Mouse (Mus musculus) megakaryocyte progenitor cell, adult 5-6 weeks (primary cell): ENCODE measurements around the gene Taok1. TPM values are rescaled to one million over a fixed set of nuclear protein-coding genes. Genes with fewer than 3 reads are reported as not detected.
A peak's percentile ranks its signal among the peaks of the same experiment; 100 is the strongest.
"Not testable (repeated sequence)": the region's sequence is repeated elsewhere in the genome, so short reads cannot be mapped to it uniquely, and the experiment has no call there.

Experiments used
- ATAC-seq: replicated peaks from 2 replicates; pipeline ENCODE4 v1.8.0; 2016; ENCODE audit warnings: mild to moderate bottlenecking, moderate TSS enrichment, inconsistent platforms; ENCODE audit not compliant: poor library complexity
- total RNA-seq, 2 experiments: library from RNA; stranded (forward) in 1 of 2; stranded (reverse) in 1 of 2; fragments of 157-497, 149-512 nt in 1 of 2; fragments of 200-1000 nt in 1 of 2; gene quantifications; 2 replicates each; pipeline versions ENCODE4 v1.2.3 to v1.2.4; 2015 to 2017

Gene Taok1
- total RNA-seq (2015) = 30.5 and 31.8 TPM in 2 replicates
- total RNA-seq (2017) = 30.3 and 37.8 TPM in 2 replicates

- ATAC-seq = peak; percentile 98
Observed at GRCm38 (mm10) chr11:77607538-77608455, at the start of gene Taok1. Taok1 (minus strand) TSS chr11:77607815.

DNA sequence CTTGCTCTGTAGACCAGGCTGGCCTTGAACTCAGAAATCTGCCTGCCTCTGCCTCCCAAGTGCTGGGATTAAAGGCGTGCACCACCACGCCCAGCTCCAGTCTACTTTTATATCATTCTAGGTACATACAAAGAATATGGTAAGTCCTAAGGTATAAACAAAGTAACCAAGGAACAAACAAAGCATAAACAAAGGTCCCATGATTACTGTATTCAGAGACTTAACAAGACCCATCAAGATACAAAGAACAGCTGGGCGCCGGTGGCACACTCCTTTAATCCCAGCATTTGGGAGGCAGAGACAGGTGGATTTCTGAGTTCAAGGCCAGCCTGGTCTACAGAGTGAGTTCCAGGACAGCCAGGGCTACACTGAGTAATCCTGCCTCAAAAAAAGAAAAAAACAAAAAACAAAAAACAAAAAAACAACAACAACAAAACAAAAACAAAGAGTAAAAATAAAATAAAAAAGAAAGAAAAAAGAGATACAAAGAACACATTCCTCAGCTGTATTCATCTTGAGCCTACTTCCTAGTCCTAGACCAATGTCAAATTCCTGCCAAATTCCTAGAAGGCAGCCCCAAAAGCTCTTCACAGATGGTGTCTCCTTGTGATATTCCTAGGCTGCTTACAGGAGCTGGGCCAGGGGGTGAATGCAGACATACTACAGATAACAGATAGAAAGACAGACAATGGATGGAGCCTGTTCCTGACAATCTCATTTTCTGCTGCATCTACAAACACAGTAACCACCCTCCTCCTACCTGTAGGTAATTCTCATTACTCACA is 46.0 kb upstream of the Taok1 start:
- ATAC-seq = not testable (repeated sequence)

GRCm38 (mm10) chr11:77652484-77652883 is 44.9 kb upstream of the Taok1 start:
- no peak for ATAC-seq

DNA sequence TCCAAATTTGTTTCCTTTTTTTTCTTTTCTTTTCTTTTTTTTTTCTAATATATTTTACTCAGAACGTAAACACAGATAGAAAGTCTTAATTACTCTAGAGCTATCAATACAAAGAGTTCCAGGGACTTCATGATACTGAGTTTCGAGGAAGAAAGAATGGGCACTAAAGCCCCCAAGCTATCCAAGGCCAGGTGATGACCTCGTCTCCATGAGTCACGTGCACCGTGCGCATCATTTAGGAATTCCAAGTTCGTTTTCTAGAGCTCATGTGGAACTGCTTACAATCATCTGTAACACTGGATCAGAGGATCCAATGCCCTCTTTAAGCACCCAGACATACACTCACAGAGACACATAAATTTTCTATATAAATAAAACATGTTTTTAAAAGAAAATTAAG is 41.3 kb upstream of the Taok1 start:
- no peak for ATAC-seq

GRCm38 (mm10) chr11:77645481-77645880 is 37.9 kb upstream of the Taok1 start:
- no peak for ATAC-seq

GRCm38 (mm10) chr11:77641390-77641789 is 33.8 kb upstream of the Taok1 start:
- no peak for ATAC-seq

DNA sequence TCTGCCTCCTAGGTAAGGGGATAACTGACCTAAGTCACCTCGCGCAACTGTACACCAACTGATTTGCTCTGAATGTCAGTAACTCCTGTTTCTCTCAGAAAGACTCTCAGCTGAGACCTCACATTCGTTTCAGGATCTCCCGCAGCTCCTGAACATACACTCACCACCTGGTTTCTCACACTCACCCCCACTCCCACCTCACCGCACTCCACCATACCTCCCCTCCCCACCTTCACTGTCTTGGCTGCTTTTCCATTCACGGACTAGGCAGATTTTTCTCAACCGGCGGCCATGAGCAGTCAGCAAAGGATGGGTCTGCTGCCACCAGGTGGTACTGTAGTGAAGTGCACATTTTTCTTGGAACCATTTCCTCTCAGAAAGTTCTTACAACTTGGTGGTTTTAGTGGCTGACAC is 22.6 kb upstream of the Taok1 start:
- peak; percentile 87 for ATAC-seq

DNA sequence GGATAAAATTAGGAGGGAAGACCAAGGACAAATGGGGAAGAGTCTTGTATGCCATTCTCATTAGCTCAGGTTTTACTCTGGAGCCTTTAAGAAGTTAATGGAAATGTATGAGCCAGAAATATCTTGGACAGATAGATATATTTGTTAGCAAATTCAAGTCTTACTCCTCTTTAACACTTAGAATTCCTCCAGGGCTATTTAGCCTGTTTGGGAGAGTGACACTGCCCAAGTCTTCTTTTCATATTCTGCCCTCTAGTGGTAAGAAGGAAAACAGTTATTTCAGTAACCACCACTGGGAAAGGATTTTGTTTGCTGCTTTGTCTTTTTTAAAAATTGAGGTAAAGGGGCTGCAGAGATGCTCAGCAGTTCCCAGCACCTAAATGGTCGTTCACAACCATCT is 21.9 kb upstream of the Taok1 start:
- ATAC-seq = peak; percentile 49

DNA sequence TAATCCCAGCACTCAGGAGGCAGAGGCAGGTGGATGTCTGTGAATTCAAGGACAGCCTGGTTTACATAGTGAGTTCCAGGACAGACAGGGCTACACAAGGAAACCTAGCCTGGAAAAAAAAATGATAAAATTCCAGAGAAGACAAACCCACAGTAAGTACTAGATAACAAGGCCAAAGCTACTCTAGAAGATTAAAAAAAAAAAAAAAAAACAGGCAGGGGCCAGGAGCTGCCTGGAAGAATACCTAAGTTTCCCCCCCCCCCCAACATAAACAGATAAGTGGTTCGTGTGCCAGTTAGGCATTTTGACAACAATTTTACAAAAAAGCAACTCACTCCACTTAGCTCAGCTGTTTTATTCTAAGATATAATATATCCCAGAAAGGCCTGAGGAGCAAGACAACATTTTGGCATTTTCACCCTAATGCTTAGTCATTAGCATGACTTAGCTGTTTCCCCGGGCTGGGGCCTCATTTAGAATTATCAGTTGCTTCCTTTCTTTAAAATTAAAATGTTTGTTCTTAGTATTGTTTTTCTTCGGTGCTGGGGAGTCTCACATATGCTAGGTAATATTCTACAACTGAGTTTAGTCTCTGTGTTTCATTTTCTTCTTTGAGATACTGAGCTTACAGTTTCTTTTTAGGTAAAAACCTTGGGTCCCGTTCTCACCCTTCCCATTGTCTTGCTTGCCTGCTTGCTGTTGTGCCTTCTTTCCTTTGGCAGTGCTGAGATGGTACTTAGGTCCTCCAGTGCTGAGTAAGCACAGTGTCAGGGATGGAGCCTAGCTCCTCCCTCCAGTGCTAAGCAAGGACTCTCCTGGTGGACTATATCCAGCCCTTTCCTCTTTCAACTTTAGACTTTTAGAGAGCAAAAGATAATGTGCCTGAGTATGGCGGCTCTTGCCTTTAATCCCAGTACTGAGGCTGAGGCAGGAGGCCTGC is 19.3 kb upstream of the Taok1 start:
- no peak for ATAC-seq

DNA sequence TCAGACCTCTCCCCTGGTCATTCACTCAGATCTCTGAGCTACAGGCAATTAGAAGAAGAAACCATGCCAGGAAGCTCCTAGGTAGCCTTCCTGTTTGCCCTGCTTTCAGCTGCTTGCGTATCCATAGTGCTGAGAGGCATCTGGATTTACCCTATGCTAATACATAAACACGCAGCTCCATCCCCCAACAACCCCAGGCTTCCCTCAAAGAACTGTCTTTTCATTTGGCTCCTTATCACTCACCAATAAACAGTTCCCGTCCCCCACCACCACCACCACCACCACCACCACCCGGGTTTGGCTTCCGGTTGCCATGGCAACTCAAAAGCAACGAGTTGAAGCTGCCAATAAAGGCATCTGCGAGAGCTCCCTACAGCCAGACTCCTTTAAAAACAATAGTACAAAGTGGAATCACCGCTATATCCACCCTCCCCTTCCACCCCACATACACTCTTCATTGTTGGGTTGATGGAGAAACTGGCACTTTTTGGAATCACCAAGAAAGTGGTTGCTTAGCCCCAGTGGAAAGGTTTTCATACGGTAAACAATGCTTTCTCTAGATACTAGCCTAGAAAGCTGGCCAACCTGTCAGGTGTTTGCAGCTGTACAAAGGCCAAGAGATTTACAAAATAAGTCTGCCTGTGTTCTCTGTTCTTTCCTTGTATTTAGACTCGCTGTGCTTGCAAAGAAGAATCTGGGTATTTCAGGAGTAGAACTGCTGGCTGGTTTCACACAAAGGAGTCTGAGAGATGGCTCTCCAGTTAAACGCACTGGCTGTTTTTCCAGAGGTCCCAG is 17.6 kb upstream of the Taok1 start:
- peak; percentile 54 for ATAC-seq

- peak; percentile 35; the same call in 1 of the 2 replicates for ATAC-seq
Observed at GRCm38 (mm10) chr11:77624441-77625060, 16.9 kb upstream of the Taok1 start.

DNA sequence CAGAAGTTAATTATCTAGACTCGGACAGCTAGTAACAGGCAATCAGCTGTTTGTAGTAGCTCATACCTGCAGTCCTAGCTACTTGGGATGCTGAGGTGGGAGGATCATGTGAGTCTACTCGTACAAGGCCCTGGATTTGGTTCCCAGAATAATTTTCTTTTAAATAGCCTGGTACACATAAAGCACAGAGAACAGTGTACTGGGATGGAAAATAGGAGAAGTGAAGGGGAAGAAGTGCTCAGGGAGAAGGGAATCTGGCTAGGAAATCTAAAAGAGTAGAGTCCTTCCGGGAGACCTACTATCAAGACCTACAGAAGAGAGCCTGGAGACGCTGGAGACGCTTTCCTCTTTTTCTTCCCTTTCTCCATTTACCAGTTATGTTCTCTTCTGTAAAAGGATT is 16.4 kb upstream of the Taok1 start:
- no peak for ATAC-seq

DNA sequence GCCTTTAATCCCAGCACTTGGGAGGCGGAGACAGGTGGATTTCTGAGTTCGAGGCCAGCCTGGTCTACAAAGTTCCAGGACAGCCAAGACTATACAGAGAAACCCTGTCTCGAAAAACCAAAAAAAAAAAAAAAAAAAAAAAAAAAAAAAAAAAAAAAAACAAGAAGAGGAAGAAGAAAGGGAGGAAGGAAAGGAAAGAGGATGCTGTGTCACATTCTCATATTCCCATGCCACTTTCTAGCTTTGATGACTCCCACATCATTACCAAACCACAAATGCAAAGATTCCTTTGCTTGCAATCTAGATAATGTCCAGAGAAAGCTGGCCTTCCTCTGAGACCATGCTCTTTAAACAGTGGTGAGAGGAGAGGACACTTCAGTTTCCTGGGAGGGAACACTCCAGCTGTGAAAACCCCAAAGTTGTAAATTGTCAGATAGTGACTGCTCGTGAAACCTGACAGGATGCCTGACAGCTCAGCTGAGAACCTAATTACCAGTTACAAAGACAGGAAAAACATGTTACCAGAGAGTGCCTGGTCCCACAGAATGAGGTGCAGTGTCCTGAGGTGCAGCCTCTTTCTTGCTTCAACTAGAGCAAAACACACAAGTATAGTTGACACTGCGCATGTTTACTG is 14.4 kb upstream of the Taok1 start:
- 0 out of 2 replicates have a peak, but pooled peaks have one; percentile 17 for ATAC-seq

GRCm38 (mm10) chr11:77615084-77615624 is 7.5 kb upstream of the Taok1 start:
- ATAC-seq = no peak

GRCm38 (mm10) chr11:77606835-77607537 is 629 bp downstream of the Taok1 start:
- ATAC-seq = peak; percentile 44

GRCm38 (mm10) chr11:77606469-77606834 is 1.2 kb downstream of the Taok1 start:
- no peak for ATAC-seq

DNA sequence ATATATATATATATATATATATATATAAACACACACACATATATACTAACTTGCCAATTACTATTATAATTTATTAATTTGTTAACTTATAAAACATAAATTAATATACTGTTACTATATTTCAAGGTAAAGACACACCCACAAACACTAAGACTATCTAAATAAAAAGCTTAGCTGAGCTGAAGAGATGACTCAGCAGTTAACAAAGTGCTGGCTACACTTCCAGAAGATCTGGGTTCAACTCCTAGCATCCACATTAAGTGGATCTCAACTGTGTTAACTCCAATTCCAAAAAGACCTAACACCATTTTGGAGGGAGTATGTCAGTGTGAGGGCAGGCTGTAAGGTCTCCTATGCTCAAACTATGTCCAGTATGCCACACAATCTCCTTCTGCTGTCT is 10.3 kb downstream of the Taok1 start:
- ATAC-seq = no peak

- no peak for ATAC-seq
Observed at GRCm38 (mm10) chr11:77591388-77591787, 16.2 kb downstream of the Taok1 start.
